Mouse (Mus musculus): ENCODE data around the gene Lama1.
"Not testable (repeated sequence)": the region's sequence is repeated elsewhere in the genome, so short reads cannot be mapped to it uniquely, and the experiment has no call there.

Gene Lama1

DNA sequence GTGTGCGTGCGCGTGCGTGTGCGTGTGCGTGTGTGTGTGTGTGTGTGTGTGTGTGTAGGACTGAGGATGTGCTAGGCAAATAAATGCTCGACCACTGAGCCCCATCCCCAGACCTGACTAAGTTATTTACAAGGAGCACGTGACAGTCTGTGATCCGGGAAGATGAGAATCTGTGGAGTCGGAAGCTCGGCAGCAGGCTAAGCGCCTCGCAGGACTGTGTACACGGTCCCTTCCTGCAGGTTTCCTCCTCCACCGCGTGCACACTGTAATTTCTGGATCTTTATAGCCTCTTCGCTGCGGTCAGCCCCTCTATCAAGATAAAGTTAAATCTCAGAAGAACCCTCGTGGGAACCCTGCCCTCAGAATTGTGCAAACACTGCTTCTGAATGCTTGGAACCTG, 18.4 kb downstream of the Lama1 start:
- no peak for DNase-seq (ENCODE audit: low read depth in 2 of 2, low spot score in 2 of 2)

DNA sequence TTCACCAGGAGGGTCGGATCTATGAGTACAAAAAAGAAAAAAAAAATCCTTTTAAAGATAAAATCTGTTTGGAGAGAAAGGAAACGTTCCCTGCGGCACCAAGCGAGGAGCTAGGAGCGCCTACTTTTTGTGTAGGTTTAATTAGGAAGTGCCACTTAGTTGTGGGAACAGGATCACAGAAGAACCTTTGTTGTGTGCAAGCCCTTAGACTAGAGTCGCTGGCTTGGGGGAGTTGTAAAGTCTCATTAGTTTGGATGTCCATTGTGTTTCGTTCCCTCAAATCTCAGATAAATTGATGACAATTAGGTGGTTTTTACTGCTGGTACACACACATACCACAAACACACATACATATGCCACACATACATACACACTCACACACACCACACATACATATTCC, 25.0 kb downstream of the Lama1 start:
- no peak for DNase-seq (ENCODE audit: low read depth in 2 of 2, low spot score in 2 of 2)

DNA sequence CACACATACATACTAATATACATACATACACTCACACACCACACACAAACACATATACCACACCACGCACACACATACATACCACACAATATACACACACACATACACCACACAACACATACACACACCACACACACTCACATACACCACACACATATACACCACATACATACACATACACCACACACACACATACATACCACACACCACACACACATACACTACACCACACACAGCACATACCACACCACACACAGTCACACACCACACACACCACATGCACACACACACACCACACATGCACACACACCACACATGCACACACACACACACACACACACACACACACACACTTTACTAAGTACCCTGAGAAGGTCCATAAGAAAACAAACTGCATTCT, 25.5 kb downstream of the Lama1 start:
- DNase-seq (ENCODE audit: low read depth in 2 of 2, low spot score in 2 of 2): no peak

GRCm38 (mm10) chr17:67723175-67724067, 26.4 kb downstream of the Lama1 start:
- no peak for DNase-seq (ENCODE audit: low read depth in 2 of 2, low spot score in 2 of 2)

GRCm38 (mm10) chr17:67726601-67727000, 29.5 kb downstream of the Lama1 start:
- no peak for DNase-seq (ENCODE audit: low read depth in 2 of 2, low spot score in 2 of 2)

- no peak for DNase-seq (ENCODE audit: low read depth in 2 of 2, low spot score in 2 of 2)
These were observed 31.7 kb downstream of the Lama1 start for GRCm38 (mm10) chr17:67728751-67729150.

GRCm38 (mm10) chr17:67731096-67731495, 34.0 kb downstream of the Lama1 start:
- DNase-seq (ENCODE audit: low read depth in 2 of 2, low spot score in 2 of 2): no peak

GRCm38 (mm10) chr17:67731964-67732363, 34.9 kb downstream of the Lama1 start:
- no peak for DNase-seq (ENCODE audit: low read depth in 2 of 2, low spot score in 2 of 2)

DNA sequence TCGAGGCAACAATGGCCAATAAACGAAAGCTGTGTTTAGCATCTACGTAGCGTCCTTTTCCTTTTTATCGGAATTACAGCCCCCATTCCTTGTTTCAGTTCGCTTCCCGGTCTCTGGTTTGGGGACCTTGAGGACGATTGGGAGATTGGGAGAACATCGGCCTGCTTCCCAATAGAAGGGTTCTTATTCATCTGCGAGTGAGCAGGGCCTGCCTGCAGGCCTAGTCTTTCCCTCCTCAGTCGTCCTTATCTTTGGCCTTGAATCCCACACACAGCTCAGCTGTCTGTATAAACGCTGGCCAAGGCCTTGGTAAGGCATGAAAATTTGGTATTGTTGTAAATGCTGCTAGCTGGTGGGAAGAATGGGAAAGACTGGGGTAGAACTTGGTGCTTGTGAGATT, 36.5 kb downstream of the Lama1 start:
- DNase-seq (ENCODE audit: low read depth in 2 of 2, low spot score in 2 of 2): no peak

DNA sequence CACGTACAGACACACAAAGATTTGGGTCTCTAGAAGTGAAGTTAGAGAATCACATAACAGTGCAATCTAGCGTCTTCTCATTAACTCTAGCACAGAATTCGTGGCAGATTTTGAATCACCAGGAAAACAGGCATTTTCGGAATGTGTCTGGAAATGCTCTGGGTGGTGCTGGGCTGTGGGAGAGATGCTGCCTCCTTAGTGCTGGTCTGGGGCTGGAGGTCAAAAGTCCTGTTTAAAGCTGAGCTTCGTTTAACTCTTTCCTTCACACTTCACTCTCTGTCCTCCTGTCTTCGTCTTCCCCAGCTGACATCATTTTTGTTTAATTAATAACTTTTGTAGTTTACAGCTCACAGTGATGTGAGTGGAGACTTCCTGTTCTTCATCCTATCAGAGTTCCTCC, 38.7 kb downstream of the Lama1 start:
- no peak for DNase-seq (ENCODE audit: low read depth in 2 of 2, low spot score in 2 of 2)

DNA sequence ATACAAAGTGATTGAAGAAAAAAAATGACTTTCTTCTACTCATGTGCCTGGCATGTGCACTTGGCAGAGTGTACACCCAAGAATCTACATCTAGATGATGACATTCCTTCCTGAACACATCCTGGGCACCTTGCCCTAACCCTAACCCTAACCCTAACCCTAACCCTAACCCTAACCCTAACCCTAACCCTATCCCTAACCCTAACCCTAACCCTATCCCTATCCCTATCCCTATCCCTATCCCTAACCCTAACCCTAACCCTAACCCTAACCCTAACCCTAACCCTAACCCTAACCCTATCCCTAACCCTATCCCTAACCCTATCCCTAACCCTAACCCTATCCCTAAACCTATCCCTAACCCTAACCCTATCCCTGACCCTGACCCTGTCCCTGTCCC, 44.2 kb downstream of the Lama1 start:
- DNase-seq (ENCODE audit: low read depth in 2 of 2, low spot score in 2 of 2): not testable (repeated sequence)

- DNase-seq (ENCODE audit: low read depth in 2 of 2, low spot score in 2 of 2): no peak
These were observed 67.3 kb downstream of the Lama1 start for GRCm38 (mm10) chr17:67764167-67764871.

- no peak for DNase-seq (ENCODE audit: low read depth in 2 of 2, low spot score in 2 of 2)
These were observed 76.5 kb downstream of the Lama1 start for GRCm38 (mm10) chr17:67773608-67774007.

DNA sequence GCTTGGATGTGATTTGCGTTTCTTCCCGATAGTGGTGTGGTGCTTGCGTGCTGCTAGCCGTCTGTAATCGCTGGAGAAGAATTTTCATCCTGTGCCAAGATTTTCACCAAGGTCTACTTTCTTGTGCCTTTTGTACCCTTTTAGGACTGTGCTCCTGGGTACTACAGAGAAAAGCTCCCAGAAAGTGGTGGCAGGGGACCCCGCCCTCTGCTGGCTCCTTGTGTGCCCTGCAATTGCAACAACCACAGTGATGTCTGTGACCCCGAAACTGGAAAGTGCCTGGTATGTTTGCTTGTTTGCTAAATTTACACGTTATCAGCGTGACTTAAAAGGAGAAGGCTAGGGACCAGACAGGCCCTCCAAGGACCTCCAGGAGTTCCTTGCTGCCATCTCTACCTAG, 79.7 kb downstream of the Lama1 start:
- DNase-seq (ENCODE audit: low read depth in 2 of 2, low spot score in 2 of 2): no peak

DNA sequence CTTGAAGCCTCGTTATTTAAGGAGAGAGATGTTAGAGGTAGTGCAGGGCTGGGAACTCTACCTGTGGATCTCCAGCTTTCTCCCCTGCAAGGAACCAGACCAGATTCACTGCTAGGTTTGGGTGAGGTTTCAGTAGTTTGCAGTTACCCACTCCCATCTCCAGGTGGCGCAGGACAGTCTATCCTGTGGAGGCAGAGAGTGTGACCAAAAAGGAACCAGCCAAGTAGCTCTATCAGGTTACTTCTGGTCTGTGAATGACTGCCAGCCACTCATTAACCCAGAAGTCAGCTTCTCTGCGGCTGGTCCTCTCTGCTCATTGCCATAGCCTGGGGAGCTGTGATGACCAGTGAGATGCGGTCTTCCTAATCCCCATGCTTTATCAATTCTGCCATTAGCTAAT, 82.8 kb downstream of the Lama1 start:
- DNase-seq (ENCODE audit: low read depth in 2 of 2, low spot score in 2 of 2): no peak

DNA sequence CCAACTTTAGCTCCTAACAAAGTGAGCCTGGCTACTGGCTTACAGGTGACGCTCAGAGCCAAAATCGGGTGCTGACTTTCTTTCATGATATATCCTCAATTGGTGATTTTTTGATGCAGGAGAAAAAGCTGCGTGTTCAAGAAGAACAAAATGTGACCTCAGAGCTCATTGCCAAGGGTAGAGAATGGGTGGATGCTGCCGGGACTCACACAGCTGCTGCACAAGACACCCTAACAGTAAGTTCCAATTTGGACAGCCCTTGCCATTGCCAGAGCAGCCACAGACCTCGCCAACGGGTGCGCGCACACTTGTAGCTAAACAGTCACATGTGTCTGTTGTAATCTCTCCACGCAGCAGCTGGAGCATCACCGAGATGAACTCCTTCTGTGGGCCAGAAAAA, 94.0 kb downstream of the Lama1 start:
- DNase-seq (ENCODE audit: low read depth in 2 of 2, low spot score in 2 of 2): no peak

- DNase-seq (ENCODE audit: low read depth in 2 of 2, low spot score in 2 of 2): no peak
These were observed 112.1 kb downstream of the Lama1 start for GRCm38 (mm10) chr17:67809171-67809570.

GRCm38 (mm10) chr17:67813666-67814065, 116.6 kb downstream of the Lama1 start:
- DNase-seq (ENCODE audit: low read depth in 2 of 2, low spot score in 2 of 2): no peak

DNA sequence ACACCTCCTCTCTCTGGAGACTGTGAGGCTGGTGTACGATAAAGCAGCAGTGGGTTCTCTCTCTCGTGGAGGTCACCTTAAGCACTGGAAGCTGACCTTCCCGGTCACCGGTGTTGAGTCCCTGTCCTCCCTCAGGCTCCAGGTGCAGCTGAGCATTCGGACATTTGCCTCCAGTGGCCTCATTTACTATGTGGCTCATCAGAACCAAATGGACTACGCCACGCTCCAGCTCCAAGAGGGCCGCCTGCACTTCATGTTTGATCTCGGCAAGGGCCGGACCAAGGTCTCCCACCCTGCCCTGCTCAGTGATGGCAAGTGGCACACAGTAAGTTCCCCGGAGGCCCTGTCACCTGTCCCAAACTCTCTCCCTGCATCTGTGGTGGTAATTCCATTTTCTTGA, 118.7 kb downstream of the Lama1 start:
- DNase-seq (ENCODE audit: low read depth in 2 of 2, low spot score in 2 of 2): no peak

GRCm38 (mm10) chr17:67816916-67817315, 119.9 kb downstream of the Lama1 start:
- DNase-seq (ENCODE audit: low read depth in 2 of 2, low spot score in 2 of 2): no peak

DNA sequence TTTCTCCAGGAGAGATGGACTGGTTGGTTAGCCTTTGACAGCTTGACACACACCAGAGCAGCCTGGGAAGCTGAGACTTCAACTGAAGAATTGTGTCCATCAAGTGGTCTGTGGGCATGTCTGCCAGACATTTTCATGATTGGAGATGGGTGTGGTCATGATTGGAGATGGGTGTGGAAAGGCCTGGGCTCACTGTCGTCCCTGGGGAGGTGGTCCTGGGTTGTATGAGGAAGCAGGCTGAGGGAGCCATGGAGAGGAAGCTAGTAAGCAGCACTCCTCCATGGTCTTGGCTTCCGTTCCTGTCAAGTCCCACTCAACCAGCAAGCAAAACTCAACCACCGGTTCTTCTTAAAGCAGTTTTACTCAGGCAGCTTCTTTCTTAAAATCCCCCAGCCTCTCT, 130.4 kb downstream of the Lama1 start:
- no peak for DNase-seq (ENCODE audit: low read depth in 2 of 2, low spot score in 2 of 2)

GRCm38 (mm10) chr17:67836146-67836895, 139.3 kb downstream of the Lama1 start:
- no peak for DNase-seq (ENCODE audit: low read depth in 2 of 2, low spot score in 2 of 2)

Data from CD8-positive naive resting alpha-beta T cell, adult 2 months (primary cell).